Mouse (Mus musculus): ENCODE results near the gene Lingo1.

DNA sequence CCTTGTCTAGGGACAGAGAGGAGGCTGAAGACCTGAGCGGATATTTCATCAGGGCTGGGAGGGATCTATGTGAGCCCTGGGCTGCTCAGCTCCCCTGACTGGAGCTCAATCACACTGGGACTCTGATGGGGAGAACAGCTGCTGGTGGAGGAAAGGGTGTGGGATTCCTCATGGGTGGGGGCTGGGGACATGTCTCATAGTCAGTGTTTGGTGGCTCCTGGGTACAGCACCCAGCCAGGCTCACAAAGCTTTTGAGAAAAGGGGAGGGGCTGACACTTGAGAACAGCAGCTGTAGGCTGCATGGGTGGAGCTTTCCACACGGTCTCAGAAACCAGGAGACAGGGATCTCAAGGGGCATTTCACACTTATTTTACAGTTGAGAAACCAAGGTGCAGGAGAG, 171.3 kb downstream of the Lingo1 start:
- no peak for TF ChIP-seq CHD2 (IDR thresholded peaks at IDR 0.05; ENCODE audit: low read length)
- no peak for TF ChIP-seq CTCF (conservative IDR thresholded peaks at IDR 0.05 in 1 of 2, IDR thresholded peaks at IDR 0.05 in 1 of 2; ENCODE audit: low read depth in 2 of 2, low read length in 2 of 2)
- no peak for TF ChIP-seq ZNF384 (IDR thresholded peaks at IDR 0.05; ENCODE audit: low read depth, low read length)
- no peak for TF ChIP-seq NRF1 (IDR thresholded peaks at IDR 0.05; ENCODE audit: low read depth, low read length)
- no peak for TF ChIP-seq NELFE (IDR thresholded peaks at IDR 0.05; ENCODE audit: low read depth, low read length)
- TF ChIP-seq ELF1 (IDR thresholded peaks at IDR 0.05; ENCODE audit: low read depth, low read length): no peak
